Mouse (Mus musculus): ENCODE results near the gene Psmd14. TPM values are rescaled to one million over a fixed set of nuclear protein-coding genes. Genes with fewer than 3 reads are reported as not detected.

Psmd14 gene
- total RNA-seq, 1 experiment from 2014 or later = 181 TPM

DNA sequence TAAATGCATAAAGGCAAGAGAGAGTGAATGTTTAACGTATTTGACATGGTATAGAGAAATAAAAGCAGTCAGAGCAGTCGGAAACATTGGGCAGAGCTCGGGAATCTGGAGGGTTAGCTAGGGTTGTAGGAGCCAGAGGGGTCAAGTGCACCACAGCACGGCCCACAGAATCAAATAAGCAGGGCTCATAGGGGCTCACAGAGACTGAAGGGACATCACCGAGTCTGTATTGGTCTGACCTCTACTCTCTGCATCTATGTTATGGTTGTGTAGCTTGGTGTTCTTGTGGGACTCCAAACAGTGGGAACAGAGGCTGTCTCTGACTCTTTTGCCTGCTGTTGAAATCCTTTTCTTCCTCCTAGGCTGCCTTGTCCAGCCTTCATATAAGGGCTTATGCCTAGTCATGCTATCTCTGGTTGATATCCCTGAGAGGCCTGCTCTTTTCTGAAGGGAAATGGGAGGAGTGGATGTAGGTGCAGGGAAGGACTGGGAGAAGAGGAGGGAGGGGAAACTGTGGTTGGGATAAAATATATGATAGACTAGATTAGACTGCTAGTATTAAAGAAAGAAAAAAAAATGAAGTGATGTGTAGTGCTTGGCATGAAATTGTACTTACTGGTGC, 47.9 kb downstream of the Psmd14 start:
- ATAC-seq (replicated peaks; ENCODE audit: low read depth, poor library complexity, severe bottlenecking) = no peak

DNA sequence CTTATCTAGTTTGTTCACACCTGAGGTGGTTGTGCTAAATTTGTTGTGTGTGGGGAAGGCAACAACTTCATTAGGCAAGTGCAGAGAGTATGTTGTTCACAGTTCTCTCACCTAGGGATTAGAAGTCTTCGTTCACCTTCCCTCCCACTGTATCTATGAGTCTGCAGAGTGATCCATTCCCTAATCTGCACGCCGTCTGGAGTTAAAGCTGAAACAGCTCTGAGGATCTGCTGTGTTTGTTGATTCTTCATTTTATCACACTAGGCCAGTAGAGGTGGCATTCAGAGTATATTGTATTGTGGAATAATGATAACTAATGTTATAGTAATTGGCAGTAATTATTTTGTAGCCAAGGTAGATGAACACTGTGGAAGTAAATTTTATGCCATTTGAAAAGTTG, 48.5 kb downstream of the Psmd14 start:
- ATAC-seq (replicated peaks; ENCODE audit: low read depth, poor library complexity, severe bottlenecking) = peak; percentile 73

DNA sequence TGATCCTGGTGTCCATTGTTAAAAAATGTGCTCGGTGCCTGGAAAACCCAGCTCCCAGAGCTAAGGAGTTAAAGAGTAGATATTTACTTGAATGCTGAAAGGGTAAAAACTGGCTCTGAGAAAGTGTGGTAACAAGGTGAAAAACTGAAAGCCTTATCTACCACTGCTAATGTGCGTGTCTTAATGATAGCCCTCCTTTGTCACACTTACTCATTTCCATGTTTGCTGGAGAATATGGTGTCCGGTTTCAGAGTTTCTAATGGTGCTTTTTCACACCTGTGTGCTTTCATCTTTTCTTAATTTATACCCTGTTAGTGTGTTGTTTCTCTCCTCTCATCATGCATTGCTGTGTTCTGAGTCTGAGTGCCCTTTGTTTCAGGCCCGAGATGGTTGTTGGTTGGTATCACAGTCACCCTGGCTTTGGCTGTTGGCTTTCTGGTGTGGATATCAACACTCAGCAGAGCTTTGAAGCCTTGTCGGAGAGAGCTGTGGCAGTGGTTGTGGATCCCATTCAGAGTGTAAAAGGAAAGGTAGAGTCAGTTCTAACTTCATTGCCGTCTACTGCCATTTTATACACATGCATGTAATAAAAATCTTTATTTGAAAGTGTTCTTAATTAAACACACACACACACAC, 53.1 kb downstream of the Psmd14 start:
- no peak for ATAC-seq (replicated peaks; ENCODE audit: low read depth, poor library complexity, severe bottlenecking)

DNA sequence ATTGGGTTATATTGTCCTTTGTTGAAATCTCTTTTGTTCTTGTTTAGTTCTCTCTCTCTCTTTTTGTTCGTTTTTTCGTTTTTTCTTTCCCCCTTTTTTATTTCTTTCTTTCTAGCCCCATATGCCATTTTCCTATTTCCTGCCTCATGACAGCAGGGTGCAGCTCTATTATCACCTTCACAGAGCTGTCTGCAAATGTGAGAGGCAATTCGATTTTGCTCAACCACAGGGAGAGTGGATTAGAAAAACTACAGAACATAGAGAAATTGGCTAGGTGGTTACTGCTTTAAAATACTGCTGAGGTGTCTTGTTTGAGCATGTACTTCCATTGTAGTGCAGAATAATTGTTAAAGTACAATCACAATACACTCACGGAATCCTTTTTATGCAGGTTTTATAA, 54.0 kb downstream of the Psmd14 start:
- ATAC-seq (replicated peaks; ENCODE audit: low read depth, poor library complexity, severe bottlenecking) = no peak

DNA sequence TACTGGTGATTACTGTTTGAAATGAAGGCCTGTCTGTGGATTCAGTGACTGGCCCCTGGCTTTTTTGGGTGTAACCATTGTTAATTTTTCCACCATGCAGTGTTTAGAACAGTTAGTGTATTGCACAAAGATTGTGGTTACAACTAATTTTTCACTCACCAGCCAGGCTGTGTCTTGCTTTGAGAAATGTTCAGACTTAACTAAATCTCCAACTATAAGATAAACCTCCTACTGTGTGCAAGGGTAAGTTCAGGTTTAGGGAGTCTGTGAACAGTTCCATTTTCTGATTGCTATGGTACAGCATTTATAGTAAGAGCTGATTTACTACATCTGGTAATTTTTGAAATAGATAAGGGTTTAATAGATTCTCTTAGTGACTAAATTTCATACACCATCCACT, 69.3 kb downstream of the Psmd14 start:
- ATAC-seq (replicated peaks; ENCODE audit: low read depth, poor library complexity, severe bottlenecking) = no peak

DNA sequence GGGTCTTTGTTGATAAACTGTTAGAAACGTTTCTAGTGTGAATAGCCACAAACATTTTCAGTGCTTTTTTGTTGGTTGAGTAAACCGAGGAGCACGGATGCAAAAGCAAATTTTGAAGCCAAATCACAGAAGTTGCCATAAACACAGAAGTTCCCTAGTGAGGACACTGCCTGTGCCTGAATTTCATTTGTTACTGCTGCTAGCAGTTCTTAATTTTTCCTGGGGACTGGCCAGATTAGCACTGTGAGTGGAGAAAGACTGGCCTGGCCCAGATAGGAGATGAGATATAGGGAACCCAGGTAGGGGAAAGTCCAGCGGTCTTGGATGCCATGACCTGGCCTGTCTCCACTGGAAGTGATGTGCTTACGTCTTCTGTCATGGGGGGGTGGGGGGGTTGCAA, 83.5 kb downstream of the Psmd14 start:
- no peak for ATAC-seq (replicated peaks; ENCODE audit: low read depth, poor library complexity, severe bottlenecking)

DNA sequence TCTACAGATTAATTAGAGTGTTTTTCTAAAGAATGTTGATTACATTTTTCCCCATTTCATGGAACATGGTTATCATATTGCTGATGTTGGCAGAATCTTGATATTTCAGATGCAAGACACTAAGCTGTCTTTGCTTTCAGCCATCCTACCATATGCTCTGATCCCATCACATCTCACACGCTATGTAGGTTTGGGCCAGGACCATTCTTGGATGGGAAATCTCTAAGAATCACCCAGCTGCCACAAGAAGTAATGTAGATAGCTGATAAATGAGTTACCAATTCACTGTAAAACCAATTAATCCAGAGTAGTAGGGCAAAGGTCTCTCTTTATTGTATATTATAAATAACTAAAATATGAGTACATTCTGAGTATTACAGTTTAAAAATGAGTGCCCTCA, 86.6 kb downstream of the Psmd14 start:
- ATAC-seq (replicated peaks; ENCODE audit: low read depth, poor library complexity, severe bottlenecking) = no peak

DNA sequence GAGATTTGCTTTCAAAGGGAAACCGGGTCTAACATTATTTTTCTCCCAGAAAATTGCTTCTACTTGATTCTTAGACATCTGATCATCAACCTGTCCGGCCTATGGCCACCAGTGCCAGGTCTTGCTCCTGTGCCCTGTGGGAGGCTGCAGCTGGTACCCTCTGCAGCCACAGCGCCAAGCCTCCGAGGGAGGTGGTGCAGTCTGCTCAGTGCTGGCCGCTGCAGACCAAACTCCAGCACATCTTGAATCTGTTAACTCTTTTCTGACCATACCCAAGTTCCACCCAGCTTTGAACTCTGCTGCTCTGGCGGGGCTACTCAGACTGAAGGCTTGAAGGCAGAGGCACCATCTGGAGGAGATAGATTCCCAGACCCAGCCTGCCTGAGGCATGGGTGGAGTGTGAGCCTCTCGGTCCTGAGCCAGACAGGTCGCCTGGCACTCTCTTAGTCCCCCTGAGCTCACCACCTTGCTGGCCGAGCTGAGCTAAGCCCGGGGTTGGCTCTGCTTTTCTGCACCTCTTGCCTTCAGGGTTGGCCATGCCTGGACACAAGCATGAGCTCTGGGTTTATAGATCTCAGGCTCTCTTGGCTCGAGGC, 91.3 kb downstream of the Psmd14 start, which contains the start of gene Tbr1:
Gene Tbr1, plus strand, starts transcription at position 275 of the 596 bp plus-strand sequence.
- no peak for ATAC-seq (replicated peaks; ENCODE audit: low read depth, poor library complexity, severe bottlenecking)

DNA sequence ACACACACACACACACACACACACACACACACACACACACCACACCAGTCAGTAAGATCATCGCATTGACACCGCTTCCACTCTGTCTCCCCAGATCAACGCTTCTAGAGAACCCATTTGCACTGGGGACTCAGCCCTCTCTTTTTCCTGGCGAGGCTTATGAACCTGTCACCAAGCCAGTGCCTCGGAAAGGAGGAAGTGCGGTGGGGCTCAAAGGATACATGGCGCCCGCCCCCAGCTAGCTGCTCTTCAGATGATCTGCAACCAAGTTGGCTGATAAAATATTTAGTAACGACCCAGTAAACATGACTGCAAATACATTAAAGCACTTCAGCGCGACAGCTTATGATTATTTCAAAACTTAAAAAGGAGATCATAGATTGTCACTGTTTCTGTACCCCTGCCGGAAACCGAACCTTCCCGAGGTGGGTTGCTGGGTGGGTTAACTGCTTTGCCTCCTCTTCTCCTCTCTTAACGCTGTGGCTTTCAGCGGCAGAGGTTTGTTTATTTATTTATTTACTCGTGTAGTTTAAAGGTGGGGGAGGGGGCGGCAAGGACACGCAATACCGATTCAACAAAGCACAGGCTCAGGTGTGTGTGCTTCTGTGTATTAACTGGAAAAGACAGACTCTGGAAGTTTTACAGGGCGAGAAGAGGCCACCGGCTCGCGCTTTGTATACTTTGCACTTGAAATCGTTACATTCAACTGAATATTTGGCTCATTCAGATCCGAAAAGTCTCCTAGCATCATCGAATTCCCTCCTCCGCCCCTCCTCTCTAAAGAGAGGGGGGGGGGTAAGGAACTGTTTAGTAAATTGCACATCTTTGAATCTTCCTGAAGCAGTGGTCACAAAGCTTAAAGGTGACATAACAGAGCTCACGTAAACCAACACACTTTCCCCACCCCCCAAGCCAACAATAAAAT, 92.2 kb downstream of the Psmd14 start:
- peak; percentile 74 for ATAC-seq (replicated peaks; ENCODE audit: low read depth, poor library complexity, severe bottlenecking)

DNA sequence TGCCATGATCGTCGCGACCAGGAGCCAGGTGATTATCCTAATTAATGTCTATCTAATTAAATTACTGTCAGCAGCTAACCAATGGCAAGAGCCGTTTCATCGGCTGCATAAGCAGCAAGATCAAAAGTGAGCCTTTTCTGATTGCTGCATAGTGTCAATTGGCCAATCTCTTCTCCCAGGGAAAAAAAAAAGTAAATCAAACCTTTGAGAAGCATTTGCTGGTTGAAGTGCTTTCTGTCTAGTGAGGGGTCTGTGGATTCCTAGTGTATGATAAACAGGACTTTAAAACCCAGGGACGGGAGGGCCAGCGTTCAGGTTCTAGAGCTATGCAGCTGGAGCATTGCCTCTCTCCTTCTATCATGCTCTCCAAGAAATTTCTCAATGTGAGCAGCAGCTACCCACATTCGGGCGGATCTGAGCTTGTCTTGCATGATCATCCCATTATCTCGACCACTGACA, 92.9 kb downstream of the Psmd14 start:
- no peak for ATAC-seq (replicated peaks; ENCODE audit: low read depth, poor library complexity, severe bottlenecking)

DNA sequence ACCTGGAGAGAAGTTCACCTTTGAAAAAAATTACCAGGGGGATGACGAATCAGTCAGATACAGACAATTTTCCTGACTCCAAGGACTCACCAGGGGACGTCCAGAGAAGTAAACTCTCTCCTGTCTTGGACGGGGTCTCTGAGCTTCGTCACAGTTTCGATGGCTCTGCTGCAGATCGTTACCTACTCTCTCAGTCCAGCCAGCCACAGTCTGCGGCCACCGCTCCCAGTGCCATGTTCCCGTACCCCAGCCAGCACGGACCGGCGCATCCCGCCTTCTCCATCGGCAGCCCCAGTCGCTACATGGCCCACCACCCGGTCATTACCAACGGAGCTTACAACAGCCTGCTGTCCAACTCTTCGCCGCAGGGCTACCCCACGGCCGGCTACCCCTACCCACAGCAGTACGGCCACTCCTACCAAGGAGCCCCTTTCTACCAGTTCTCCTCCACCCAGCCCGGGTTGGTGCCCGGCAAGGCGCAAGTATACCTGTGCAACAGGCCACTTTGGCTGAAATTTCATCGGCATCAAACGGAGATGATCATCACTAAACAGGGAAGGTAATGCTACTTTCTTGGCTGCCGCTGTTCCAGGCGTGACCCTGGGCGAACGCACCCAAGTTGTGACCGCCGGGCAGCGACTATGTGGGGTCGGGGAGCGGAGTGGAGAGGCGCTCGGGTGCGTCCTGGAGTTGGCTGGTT, 93.5 kb downstream of the Psmd14 start:
- peak; percentile 21 for ATAC-seq (replicated peaks; ENCODE audit: low read depth, poor library complexity, severe bottlenecking)

DNA sequence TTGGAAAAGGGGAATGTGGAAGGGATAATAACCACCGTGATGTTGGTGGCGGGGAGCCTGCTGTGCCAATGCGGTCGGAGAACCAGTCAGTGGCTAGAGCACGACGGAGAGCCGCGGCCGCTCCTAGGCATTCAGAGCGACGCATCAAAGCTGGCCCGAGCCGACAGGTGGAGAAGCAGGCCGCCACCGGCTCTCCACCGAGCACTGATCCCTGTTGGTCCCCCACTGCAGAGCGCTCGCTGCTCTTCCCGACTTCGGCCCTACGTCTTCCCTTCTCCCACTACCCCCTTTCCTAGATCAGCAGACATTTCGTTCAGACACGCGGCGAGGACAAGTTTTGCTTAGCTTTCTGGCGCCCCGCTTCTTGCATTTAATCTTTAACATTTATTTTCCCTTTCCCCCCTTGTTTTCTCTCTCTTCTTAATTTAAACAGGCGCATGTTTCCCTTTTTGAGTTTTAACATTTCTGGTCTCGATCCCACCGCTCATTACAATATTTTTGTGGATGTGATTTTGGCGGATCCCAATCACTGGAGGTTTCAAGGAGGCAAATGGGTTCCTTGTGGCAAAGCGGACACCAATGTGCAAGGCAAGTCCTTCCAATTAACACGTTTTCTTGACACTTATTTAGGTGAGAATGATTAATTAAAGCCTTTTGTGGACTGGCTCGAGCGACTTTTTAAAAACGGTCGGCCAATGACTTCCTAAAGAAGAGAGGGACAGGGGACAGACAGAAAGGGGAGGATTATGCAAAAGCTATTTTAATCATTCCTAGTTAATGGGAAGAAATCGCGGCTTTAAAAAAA, 94.2 kb downstream of the Psmd14 start:
- ATAC-seq (replicated peaks; ENCODE audit: low read depth, poor library complexity, severe bottlenecking) = peak; percentile 10; the same call in 1 of the 2 replicates

DNA sequence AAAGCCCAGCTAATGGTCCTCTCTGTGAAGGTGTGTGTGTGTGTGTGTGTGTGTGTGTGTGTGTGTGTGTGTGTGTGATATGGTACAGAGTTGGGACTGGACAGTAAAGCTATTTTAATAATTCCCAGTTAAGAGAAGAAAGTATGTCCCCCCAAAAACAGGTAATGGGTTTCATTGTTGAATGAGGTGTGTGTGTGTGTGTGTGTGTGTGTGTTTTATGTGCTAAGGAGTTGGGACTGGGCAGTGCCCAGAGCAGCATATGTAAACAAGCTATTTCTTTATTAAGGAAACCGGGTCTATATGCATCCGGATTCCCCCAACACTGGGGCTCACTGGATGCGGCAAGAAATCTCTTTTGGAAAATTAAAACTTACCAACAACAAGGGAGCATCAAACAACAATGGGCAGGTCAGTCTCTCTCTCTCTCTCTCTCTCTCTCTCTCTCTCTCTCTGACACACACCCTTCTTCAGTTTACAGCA, 94.9 kb downstream of the Psmd14 start:
- ATAC-seq (replicated peaks; ENCODE audit: low read depth, poor library complexity, severe bottlenecking) = no peak

DNA sequence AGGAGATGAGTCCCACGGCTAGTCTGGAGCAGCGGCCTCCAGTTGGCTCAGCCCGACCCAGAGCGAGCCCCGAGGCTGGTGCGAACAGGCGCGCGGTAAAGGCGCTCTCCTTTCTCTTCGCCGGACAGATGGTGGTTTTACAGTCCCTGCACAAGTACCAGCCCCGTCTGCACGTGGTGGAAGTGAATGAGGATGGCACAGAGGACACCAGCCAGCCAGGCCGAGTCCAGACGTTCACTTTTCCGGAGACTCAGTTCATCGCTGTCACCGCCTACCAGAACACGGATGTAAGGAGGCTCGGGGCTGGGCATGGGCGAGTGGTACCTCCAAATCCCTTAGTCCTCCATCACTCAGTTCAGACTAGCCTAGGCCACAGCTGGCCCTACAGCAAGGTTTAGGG, 95.7 kb downstream of the Psmd14 start:
- 0 out of 2 replicates have a peak, but pooled peaks have one; percentile 9 for ATAC-seq (replicated peaks; ENCODE audit: low read depth, poor library complexity, severe bottlenecking)

DNA sequence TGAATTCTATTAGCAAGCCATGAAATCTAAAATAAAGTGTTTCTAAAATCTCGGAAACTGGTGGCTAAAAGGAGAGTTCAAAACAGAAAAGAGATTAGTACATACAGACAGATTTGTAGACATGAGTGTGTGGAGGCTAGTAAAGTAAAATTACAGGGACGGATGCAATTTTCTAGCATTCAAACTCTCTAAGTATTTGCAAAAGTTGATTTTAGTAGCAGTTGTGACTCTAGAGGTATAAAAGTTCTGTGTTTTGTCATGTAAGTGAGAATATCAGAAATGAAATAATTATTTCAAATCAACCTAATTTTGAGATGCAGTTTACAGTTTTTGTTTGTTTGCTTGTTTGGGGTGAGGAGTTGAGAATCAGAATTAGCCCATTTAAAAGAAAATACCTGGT, 96.3 kb downstream of the Psmd14 start:
- ATAC-seq (replicated peaks; ENCODE audit: low read depth, poor library complexity, severe bottlenecking) = no peak

DNA sequence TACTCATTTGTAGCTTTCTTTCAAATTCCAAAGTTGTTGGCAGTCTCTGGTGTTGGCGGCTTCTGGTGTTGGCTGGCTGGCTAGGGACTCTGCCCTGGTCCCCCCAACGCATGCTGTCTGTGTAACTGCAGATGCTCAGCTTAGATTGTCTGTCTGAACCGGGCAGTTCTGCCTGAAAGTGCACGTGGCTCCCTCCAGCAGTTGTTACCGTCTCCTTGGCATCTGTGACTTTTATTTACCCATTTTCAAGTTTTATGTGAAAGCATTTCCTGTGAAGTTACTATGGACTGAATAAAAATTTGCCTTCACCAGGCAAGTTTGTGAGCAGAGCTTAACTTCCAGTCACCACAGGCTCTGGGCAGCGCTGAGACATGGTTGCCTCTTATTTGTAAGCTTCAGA, 97.3 kb downstream of the Psmd14 start:
- no peak for ATAC-seq (replicated peaks; ENCODE audit: low read depth, poor library complexity, severe bottlenecking)

DNA sequence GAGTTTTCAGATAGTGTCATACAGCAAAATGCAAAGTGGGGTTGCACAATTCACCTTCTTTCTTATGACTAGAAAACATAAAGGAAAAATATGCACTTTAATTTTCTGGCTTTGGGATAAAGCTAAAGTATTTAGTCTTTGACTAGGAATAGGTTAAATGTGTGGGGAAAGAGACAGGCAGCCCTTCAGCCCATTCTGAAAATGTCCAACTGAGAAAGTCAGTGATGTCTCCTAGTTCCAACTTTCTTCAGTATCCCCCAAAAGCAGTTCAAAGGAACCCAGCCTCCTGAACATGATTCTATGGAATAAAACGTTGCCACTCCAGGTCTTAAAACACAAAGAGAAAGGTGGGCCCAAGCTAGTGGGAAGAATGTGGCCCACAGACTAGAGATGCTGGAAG, 97.9 kb downstream of the Psmd14 start:
- ATAC-seq (replicated peaks; ENCODE audit: low read depth, poor library complexity, severe bottlenecking) = no peak

DNA sequence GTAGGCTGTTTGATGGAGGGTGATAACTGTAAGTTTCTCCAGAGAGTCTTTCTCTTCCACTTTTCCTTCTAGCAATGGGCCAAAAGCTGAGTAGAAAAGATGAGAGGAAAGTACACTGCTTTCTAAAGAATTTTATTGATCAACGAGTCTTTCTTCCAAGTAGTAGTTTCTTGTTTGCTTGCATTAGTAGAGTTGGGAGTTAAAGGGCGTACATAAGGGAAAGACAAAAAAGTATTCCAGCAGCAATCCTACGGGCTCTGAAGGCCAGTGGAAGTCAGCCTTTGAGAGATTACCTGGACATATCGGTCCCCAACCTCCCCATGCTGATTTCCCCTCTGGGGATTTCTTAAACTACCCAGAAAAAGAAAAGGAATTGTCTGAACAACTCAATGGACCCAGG, 99.3 kb downstream of the Psmd14 start:
- ATAC-seq (replicated peaks; ENCODE audit: low read depth, poor library complexity, severe bottlenecking) = no peak

DNA sequence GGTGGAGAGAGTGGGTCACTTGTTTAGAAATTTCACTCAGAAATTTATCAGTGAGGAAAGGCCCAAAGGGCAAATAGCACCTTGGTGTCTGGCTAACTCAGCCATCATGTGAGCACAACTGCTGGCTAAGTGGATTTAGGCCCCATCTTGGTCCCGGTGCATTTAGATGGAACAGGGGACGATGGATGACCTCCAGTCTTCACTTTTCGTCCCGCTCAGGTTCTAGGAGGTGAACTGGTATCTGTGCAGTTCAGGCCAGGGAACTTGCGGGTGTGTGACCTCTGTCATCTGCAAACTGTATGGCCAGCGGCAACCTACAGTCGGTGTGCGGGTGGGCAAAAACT, 99.6 kb downstream of the Psmd14 start:
- no peak for ATAC-seq (replicated peaks; ENCODE audit: low read depth, poor library complexity, severe bottlenecking)

Data from common myeloid progenitor, adult 5-6 weeks (primary cell).